Mouse (Mus musculus) retina, postnatal 1 day (tissue): ENCODE data around the gene Papss2.

Experiments
- DNase-seq: peaks from one replicate; pipeline ENCODE4 v3.0.0-alpha.2; 2012

Gene Papss2

DNA sequence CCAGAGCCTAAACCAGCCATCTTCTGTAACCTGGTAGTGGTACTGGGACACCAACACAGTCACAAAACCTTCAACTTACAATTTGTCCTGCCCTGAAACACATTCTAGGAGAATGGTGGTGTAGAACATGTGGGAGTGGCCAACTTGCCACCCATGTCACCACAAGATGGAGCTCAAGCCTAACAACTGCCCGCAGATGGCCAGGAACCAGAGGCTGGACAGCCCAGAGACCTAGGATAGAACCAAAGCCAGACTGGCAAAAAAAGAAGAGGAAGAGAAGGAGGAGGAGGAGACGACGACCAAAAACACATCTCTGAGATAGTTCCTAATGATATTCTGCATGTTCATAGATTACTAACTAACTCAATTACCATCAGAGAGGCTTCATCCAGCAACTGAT, 119.6 kb downstream of the Papss2 start:
- peak; percentile 86 for DNase-seq

DNA sequence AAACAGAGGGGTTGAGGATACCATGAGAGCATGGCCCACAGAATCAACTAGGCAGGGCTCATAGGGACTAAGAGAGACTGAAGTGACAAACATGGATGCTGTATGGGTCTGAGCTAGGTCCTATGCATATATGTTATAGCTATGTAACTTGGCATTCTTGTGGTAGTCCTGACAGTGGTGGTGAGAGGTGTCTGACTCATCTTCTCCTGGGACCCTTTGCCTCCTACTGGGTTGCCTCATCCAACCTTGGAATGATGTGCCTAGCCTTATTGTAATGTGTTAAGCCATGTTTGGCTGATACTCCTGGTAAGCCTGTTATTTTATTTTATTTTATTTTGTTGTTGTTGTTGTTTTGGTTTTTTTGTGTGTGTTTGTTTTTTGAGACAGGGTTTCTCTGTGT, 120.1 kb downstream of the Papss2 start:
- DNase-seq, result no peak
